Mouse (Mus musculus): ENCODE measurements around the gene Spg20. TPM values are rescaled to one million over a fixed set of nuclear protein-coding genes. Genes with fewer than 3 reads are reported as not detected.

The Spg20 gene
- 40.2 and 48.3 TPM in 2 replicates for total RNA-seq (2017)

DNA sequence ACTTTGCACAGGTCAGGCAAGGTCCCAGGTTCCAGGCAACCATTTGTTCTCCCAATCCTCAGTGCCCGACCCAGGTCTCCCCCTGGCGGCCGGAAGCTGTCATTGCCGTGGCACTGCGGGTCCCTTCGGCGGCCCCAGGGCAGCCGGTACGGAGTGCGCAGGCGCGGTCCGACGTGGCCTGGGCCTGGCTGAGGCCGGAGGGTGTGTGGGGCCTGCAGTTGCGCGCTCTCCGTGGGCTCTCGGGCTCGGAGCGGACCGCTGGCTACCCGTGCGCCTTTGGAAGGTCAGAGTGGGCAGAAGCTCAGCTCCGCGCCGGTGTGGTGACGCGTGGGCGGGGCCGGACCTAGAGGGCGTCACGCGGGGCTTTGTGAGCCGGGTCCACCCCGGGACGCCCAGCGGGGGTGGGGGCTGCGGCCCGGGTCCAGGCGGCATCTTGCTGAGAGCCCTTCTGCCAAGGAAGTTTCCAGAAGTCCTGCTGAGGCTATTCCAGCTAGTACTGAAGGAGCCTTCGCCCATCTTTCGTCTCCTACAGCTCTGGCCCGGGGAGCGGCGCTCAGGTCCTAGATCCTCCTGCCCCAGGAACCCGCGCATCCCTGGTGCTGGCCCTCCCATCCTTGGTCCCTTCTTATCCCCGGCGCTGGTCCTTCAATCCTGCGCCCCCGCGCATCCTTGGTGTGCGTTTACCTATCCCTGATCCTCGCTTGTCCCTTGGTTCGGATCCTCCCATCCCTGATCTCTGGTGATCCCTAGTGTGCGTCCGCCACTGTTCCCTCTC is at the start of gene Spg20:
Gene Spg20, plus strand, starts transcription at position 174 of the 775 bp plus-strand sequence.
- peak; percentile 90 to 94 for ATAC-seq (replicated peaks in 1 of 2; ENCODE audit: insufficient read depth in 1 of 2, low FRiP score in 2 of 2, low TSS enrichment in 1 of 2, low read depth in 1 of 2, poor library complexity in 2 of 2, severe bottlenecking in 2 of 2)

- no peak for ATAC-seq (replicated peaks in 1 of 2; ENCODE audit: insufficient read depth in 1 of 2, low FRiP score in 2 of 2, low TSS enrichment in 1 of 2, low read depth in 1 of 2, poor library complexity in 2 of 2, severe bottlenecking in 2 of 2)
Measured at GRCm38 (mm10) chr3:55062653-55063052, 49.3 kb upstream of the Spg20 start.

GRCm38 (mm10) chr3:55064396-55064795 is 47.5 kb upstream of the Spg20 start:
- peak; percentile 72 to 80 for ATAC-seq (replicated peaks in 1 of 2; ENCODE audit: insufficient read depth in 1 of 2, low FRiP score in 2 of 2, low TSS enrichment in 1 of 2, low read depth in 1 of 2, poor library complexity in 2 of 2, severe bottlenecking in 2 of 2)

GRCm38 (mm10) chr3:55065738-55066665 is 45.9 kb upstream of the Spg20 start:
- ATAC-seq (replicated peaks in 1 of 2; ENCODE audit: insufficient read depth in 1 of 2, low FRiP score in 2 of 2, low TSS enrichment in 1 of 2, low read depth in 1 of 2, poor library complexity in 2 of 2, severe bottlenecking in 2 of 2), result peak; percentile 17 to 51; a peak in 1 of 4 replicates

- ATAC-seq (replicated peaks in 1 of 2; ENCODE audit: insufficient read depth in 1 of 2, low FRiP score in 2 of 2, low TSS enrichment in 1 of 2, low read depth in 1 of 2, poor library complexity in 2 of 2, severe bottlenecking in 2 of 2), result no peak
Measured at GRCm38 (mm10) chr3:55066666-55067023, 45.3 kb upstream of the Spg20 start.

DNA sequence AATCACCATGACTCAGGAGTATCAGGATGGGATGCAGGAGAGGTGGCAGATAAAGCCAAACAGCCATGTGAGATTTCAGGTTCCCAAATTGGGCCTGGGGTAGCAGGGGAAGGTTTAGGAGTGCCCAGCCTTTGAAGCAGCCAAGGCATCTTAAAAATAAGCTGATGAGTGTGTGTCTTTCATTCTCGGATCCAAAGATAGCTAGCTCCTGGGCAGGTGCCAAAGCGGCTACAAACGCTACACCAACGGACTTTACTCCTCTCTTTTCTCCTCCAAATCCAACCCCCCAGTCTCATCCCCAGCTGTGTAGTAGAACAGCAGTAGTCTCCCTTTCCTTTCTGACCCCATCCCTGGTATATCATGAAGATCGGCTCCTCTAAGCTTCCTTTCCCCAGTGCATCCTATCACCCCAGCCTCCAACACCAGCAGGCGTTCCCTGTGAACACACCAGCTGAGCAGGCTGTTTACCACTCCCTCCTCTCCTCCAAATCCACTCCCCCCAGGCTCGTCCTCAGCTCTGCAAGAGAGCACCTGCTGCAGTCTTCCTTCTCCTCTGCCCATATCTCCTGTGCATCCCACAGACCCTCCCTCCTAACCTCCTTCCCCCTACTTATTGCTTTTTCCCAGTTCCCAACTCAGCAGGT is 44.0 kb upstream of the Spg20 start:
- ATAC-seq (replicated peaks in 1 of 2; ENCODE audit: insufficient read depth in 1 of 2, low FRiP score in 2 of 2, low TSS enrichment in 1 of 2, low read depth in 1 of 2, poor library complexity in 2 of 2, severe bottlenecking in 2 of 2), result no peak

GRCm38 (mm10) chr3:55074576-55075293 is 37.2 kb upstream of the Spg20 start:
- ATAC-seq (replicated peaks in 1 of 2; ENCODE audit: insufficient read depth in 1 of 2, low FRiP score in 2 of 2, low TSS enrichment in 1 of 2, low read depth in 1 of 2, poor library complexity in 2 of 2, severe bottlenecking in 2 of 2), result no peak

GRCm38 (mm10) chr3:55075294-55075648 is 36.6 kb upstream of the Spg20 start:
- ATAC-seq (replicated peaks in 1 of 2; ENCODE audit: insufficient read depth in 1 of 2, low FRiP score in 2 of 2, low TSS enrichment in 1 of 2, low read depth in 1 of 2, poor library complexity in 2 of 2, severe bottlenecking in 2 of 2), result no peak

DNA sequence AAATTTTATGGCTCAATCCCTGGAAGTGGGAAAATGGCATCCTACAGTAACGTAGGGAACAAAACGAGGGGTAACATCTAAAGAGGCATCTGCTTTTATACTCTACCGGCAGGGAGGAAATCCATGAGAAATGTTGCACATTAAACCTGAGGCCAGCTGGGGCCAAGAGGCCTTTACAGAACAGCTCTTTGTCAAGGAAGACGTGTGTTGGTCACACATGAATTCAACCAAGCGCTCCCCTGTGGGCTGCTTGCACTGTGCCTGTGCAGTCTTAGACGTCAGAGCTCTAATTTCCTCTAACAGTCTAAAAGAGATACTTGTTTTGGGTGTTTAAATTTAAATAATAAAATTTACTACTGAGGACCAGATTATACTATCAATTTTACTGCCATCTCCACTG is 33.7 kb upstream of the Spg20 start:
- no peak for ATAC-seq (replicated peaks in 1 of 2; ENCODE audit: insufficient read depth in 1 of 2, low FRiP score in 2 of 2, low TSS enrichment in 1 of 2, low read depth in 1 of 2, poor library complexity in 2 of 2, severe bottlenecking in 2 of 2)

GRCm38 (mm10) chr3:55079619-55080018 is 32.3 kb upstream of the Spg20 start:
- ATAC-seq (replicated peaks in 1 of 2; ENCODE audit: insufficient read depth in 1 of 2, low FRiP score in 2 of 2, low TSS enrichment in 1 of 2, low read depth in 1 of 2, poor library complexity in 2 of 2, severe bottlenecking in 2 of 2), result no peak

DNA sequence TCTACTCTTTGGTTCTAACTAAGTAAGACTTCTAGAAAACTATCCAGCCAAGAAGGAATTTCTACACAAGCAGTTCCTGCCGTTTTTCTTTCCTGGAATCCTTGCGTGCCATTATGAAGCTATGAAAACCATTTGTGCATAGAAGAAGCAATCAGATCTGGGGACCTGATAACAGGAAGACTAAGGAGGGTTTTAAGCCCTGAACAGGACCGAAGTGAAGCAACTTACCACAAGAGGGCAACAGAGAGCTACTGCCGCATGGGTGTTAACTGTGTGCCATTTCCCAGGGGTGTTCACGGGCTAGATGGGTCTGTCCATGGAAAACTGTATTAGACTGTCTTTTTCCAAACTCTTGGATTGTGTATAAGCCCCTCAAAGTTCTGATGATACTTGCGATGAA is 31.9 kb upstream of the Spg20 start:
- peak; percentile 85 to 95 for ATAC-seq (replicated peaks in 1 of 2; ENCODE audit: insufficient read depth in 1 of 2, low FRiP score in 2 of 2, low TSS enrichment in 1 of 2, low read depth in 1 of 2, poor library complexity in 2 of 2, severe bottlenecking in 2 of 2)

DNA sequence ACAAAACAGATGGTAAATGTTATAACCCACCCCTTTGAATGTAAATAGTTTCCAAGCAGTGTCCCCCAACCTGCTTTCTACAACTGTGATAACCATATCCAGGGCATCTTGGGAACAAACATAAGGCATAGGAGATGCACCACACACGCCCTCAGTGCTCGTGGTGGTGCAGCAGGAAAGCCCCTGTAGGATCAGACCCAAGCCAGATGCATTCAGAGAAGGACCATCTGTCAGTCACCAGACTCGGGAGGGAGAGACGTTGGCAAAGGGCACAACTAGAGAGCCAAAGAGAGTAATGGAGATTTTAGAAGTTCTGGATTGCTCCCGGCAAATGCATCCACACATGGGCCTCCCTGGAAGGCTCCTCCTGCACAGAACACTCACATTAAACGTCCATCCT is 27.1 kb upstream of the Spg20 start:
- ATAC-seq (replicated peaks in 1 of 2; ENCODE audit: insufficient read depth in 1 of 2, low FRiP score in 2 of 2, low TSS enrichment in 1 of 2, low read depth in 1 of 2, poor library complexity in 2 of 2, severe bottlenecking in 2 of 2), result no peak

GRCm38 (mm10) chr3:55085716-55086115 is 26.2 kb upstream of the Spg20 start:
- ATAC-seq (replicated peaks in 1 of 2; ENCODE audit: insufficient read depth in 1 of 2, low FRiP score in 2 of 2, low TSS enrichment in 1 of 2, low read depth in 1 of 2, poor library complexity in 2 of 2, severe bottlenecking in 2 of 2), result no peak

DNA sequence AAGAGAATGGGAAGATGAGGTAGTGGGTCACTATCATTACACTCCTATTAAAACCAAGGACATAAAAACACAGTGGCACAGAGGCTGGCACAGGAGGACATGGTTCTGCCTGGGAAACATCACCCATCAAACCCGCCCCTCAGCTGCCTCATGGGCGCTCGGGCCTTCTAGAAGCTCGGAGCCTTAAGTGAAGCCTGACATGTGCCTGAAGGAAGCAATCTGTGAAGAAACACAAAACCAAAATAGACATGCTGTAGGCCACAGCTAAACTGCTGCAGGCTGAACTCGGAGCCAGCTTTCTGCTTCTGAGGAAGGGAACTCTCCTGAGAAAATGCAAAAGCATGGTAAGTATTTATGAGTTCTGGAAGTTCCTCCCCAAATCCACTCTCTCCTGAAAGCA is 25.0 kb upstream of the Spg20 start:
- ATAC-seq (replicated peaks in 1 of 2; ENCODE audit: insufficient read depth in 1 of 2, low FRiP score in 2 of 2, low TSS enrichment in 1 of 2, low read depth in 1 of 2, poor library complexity in 2 of 2, severe bottlenecking in 2 of 2), result no peak

DNA sequence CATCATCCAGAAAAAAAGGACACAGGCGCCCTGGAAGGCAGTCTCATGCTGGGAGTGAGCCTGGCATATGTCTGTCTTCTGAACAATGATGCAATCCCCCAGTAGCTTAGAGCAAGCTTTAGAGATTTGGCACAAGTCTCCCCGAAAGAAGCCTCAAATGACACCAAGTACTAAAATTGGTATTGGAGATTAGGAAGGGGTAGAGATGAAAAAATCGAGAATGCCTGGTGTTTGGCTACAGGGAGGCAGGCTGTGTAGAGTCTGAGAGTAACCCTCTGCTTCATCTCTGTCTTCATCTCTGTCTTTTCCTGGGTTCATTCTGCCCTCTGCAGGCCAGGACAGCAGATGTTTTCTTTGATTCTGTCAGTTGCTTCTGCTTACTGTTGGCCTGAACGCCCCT is 24.5 kb upstream of the Spg20 start:
- no peak for ATAC-seq (replicated peaks in 1 of 2; ENCODE audit: insufficient read depth in 1 of 2, low FRiP score in 2 of 2, low TSS enrichment in 1 of 2, low read depth in 1 of 2, poor library complexity in 2 of 2, severe bottlenecking in 2 of 2)

DNA sequence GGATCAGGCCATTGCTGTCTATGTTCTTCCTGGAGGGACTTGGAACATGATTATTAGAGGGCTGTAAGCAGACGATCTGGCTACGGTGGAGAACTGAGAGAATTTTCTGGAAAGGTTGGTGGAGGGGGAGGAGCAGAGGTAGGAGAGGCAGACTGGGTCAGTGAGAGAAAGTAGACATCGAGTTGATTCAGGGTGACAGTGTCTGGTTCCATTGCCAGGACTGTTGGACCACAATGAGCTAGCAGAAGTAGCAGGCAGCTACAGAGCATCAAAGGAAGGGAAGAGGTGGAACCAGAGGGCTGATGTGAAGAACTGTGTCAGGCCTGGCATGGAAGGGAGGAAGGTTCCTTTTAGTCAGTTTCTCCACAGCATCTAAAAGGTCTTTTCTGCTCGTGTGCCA is 23.5 kb upstream of the Spg20 start:
- ATAC-seq (replicated peaks in 1 of 2; ENCODE audit: insufficient read depth in 1 of 2, low FRiP score in 2 of 2, low TSS enrichment in 1 of 2, low read depth in 1 of 2, poor library complexity in 2 of 2, severe bottlenecking in 2 of 2), result peak; percentile 69 to 81

DNA sequence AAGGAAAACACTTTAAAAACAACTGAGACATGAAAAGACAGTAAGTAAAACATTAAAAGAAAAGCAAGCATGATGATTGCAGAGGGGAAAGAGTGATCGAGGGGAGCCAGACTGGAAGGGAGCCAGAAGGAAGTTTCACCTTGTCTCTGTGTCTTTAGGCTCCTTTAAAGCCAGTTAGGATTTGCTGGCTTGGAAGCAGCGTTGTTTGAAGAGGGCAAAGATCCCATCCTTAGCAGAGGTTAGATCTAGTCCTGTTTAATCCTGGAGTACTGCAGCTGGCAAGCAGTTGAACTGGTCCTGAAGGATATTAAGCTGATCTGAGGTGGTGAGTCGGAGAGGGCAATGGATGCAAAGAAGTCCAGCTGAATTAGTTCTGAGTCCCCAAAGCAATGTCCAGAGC is 23.1 kb upstream of the Spg20 start:
- no peak for ATAC-seq (replicated peaks in 1 of 2; ENCODE audit: insufficient read depth in 1 of 2, low FRiP score in 2 of 2, low TSS enrichment in 1 of 2, low read depth in 1 of 2, poor library complexity in 2 of 2, severe bottlenecking in 2 of 2)
